Mouse (Mus musculus): ENCODE results near the gene Pmm1. TPM values are rescaled to one million over a fixed set of nuclear protein-coding genes. Genes with fewer than 3 reads are reported as not detected.
"Not testable (repeated sequence)": the region's sequence is repeated elsewhere in the genome, so short reads cannot be mapped to it uniquely, and the experiment has no call there.

Pmm1 gene
- total RNA-seq, 4 experiments from 2014 or later: 25.4 to 39.1 (median 28.2) TPM

GRCm38 (mm10) chr15:81928277-81928676, 32.5 kb downstream of the Pmm1 start:
- no peak for DNase-seq (ENCODE audit: low spot score)

- DNase-seq (ENCODE audit: low spot score): no peak
Observed at GRCm38 (mm10) chr15:81927741-81928140, 33.0 kb downstream of the Pmm1 start.

GRCm38 (mm10) chr15:81926446-81926822, 34.3 kb downstream of the Pmm1 start:
- DNase-seq (ENCODE audit: low spot score): no peak

DNA sequence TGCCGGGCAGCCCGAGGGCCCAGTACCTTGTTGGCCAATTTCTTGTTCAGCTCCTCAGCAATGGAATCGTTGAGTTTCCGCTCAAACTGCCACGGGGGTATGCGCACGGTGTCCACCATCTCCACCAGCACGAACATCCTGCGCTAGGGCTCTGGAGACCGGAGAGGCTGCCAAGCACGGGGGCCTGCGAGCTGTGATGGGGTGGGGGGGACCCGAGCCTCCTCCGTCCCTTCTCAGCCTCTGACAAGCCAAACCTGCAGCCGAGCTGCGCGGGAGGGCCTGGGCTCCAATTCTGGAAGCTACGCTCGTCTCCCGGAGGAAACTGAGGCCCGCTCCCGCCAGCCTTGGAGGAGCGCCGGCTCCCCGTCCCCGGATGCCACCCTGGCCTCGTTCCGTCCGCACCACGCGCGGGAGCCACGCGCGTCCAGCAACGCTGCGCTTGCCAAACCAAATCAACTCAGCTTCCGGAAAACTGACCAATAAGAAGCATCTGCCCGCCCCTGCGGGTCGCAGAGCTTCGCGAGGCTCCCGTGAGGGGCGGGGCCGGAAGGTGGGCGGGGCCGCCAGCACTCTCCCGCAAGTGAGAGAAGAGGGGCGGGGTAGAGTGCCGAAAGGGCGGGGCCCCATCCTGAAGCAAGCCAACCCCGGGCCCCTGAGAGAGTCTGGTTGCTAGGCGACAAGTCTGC, 34.8 kb downstream of the Pmm1 start, which contains the start of gene Polr3h:
Gene Polr3h, minus strand, starts transcription at position 481 of the 686 bp plus-strand sequence.
- peak; percentile 89 for DNase-seq (ENCODE audit: low spot score)

GRCm38 (mm10) chr15:81924933-81925332, 35.8 kb downstream of the Pmm1 start:
- no peak for DNase-seq (ENCODE audit: low spot score)

- no peak for DNase-seq (ENCODE audit: low spot score)
Observed at GRCm38 (mm10) chr15:81921255-81921654, 39.5 kb downstream of the Pmm1 start.

DNA sequence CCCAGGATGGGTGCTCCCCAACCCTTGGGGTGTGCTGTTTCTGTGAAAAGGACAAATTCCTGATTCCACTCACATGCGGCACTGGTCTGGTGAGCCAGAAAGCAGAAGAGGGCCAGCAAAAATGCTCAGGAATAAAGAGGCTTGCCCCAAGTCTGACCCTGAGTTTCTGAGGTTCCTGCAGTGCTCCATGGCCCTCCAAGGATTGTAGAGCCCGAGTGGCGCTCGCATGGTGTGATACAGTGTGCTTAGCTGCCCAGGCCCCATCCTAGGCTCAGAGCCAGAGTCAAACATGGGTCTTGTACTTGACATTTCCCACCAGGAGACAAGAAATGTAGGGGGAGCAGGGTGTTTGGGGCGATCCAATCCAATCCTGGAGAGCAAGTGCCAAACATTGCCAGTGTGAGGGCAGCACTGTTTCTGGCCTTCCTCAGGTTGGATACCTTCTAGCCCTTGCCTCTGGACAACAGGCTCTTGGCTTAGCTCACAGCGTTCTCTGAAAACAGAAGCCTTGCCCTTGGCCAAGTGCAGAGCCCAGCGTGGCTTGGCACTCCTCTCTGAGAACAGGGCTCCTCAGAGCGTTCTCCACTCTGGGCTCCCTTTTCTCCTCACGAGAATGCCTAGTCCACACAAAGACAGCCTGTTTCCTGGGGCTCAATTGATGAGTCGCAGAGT, 40.0 kb downstream of the Pmm1 start:
- no peak for DNase-seq (ENCODE audit: low spot score)

DNA sequence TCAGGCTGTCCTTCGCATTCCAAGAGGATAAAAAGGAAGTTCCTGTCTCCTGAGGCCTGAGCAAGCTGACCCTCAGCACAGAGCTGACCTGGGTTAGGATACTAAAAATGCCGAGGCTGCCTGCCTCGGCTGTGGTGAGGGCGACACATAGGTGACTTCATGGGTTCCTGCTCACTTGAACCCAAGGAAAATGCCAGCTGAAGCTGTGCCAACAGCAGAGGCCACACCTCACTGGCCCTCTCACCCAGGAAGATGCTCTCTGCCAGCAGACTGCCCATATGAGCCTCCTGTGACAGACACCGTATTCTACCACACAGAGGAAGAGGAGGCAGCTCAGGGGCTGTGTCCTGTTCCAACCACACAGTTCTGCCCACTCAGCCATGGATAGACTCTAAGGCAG, 41.7 kb downstream of the Pmm1 start:
- DNase-seq (ENCODE audit: low spot score): no peak

DNA sequence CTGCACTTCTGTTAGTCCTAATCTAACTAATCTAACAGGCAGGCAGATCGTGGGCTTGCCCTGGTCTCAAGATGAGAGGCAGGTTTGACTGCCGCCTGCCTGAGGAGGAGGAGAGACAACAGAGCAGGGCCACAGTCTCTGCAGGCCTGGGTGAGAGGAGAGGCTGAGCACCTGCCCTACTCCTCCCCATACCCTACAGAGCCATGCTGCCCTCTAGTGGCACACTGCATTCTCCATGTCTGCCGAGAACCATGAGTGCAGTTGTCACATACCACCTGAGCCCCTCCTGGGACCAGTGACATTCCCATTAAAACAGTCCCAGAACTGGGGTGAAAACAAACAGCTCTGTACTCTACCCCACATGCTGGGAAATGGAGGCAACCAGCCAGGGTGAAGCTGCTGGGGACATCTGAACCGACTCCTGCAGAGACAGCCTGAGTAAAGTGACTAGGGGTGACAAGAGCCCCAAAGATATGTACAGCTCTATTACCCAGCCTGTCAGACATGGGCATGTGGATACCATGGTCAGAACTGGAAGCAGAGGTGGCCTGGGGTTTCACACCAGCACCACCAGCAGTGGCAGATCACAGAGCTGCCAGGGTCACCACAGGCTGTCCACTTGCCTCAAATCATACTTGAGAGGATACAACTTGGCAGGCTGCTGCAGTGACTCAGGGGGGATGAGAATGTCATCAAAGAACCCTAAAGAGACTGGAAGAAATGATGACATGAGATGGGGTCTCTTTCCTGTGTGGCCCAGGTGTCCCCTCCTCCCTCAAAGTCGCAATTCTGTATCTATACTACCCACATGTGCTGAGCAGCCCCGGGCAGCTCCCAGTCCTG, 42.9 kb downstream of the Pmm1 start:
- DNase-seq (ENCODE audit: low spot score): peak; percentile 60

- no peak for DNase-seq (ENCODE audit: low spot score)
Observed at GRCm38 (mm10) chr15:81917201-81917600, 43.5 kb downstream of the Pmm1 start.

- DNase-seq (ENCODE audit: low spot score): no peak
Observed at GRCm38 (mm10) chr15:81915663-81916062, 45.1 kb downstream of the Pmm1 start.

DNA sequence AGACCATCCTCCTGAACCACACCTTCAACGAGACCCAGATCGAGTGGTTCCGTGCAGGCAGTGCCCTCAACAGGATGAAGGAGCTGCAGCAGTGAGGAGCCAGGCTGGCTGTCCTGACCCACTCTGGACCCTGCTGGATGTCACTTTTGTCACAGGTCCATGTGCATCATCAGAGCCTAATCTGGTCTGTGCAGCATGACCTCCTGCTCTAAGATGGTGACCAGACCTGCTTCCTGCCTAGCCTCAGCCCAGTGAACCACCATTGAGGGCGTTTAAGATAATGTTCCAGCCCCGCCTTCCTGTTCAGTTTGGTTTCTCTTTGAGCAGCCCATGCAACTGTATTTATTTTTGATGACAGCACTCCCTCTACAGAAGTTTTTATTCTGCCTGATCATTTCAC, 46.1 kb downstream of the Pmm1 start:
- DNase-seq (ENCODE audit: low spot score): no peak

- no peak for DNase-seq (ENCODE audit: low spot score)
Observed at GRCm38 (mm10) chr15:81912498-81912897, 48.2 kb downstream of the Pmm1 start.

- not testable (repeated sequence) for DNase-seq (ENCODE audit: low spot score)
Observed at GRCm38 (mm10) chr15:81908767-81909166, 52.0 kb downstream of the Pmm1 start.

DNA sequence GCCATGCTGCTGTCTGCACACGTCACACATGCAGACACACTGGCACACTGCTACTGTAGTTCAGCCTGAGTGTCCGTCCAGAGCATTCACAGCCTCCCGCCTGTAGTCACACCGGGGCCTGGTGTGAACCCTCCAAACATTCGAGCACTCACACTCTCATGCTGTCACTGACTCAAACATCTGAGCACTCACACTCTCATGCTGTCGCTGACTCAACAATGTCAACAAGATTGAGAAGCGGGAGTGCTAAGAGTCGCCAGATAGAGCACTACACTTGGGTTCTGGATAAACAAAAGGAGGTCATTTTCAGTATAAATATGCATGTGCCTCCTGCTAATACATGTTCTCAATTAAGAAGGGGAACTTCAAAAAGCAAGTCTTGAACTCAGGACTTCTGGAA, 52.8 kb downstream of the Pmm1 start:
- DNase-seq (ENCODE audit: low spot score): no peak

- peak; percentile 38 for DNase-seq (ENCODE audit: low spot score)
Observed at GRCm38 (mm10) chr15:81904939-81905338, 55.8 kb downstream of the Pmm1 start.

Other genes starting within 250 kb of the Pmm1 start
- gene Zc3h7b, start 215.9 kb downstream of the Pmm1 start, total RNA-seq (2022): 10 to 100 TPM; 61.4 to 72.3 (median 65.5) TPM
- gene Rangap1, start 215.4 kb downstream of the Pmm1 start, total RNA-seq (2022): 10 to 100 TPM; 25.4 to 28.6 (median 27.1) TPM
- 100 to 1,000 TPM; 125 to 157 (median 155) TPM for gene Tef, start 158.5 kb downstream of the Pmm1 start, total RNA-seq (2022)
- 100 to 1,000 TPM in 1 of 4 experiments, 10 to 100 TPM in 3; 50.6 to 129 (median 74.7) TPM for gene Tob2, start 102.1 kb downstream of the Pmm1 start, total RNA-seq (2022)
- 10 to 100 TPM; 31.9 to 39.3 (median 33.9) TPM for gene Phf5a, start 89.0 kb downstream of the Pmm1 start, total RNA-seq (2022)
- 1,000 to 10,000 TPM; 2,119 to 2,448 (median 2,260) TPM for gene Aco2, start 88.6 kb downstream of the Pmm1 start, total RNA-seq (2022)
- 10 to 100 TPM in 1 of 4 experiments, 1 to 10 TPM in 3; 7.6 to 10.3 (median 9.6) TPM for gene Polr3h, start 34.7 kb downstream of the Pmm1 start, total RNA-seq (2022)
- 100 to 1,000 TPM in 1 of 4 experiments, 10 to 100 TPM in 3; 64.7 to 103 (median 72.9) TPM for gene Csdc2, start 24.2 kb downstream of the Pmm1 start, total RNA-seq (2022)
- not detected for gene 1700029P11Rik, start 19.6 kb upstream of the Pmm1 start, total RNA-seq (2022)
- gene Xrcc6, start 26.9 kb upstream of the Pmm1 start, total RNA-seq (2022): 10 to 100 TPM; 20.9 to 28.1 (median 26.8) TPM
- gene Desi1, start 72.9 kb upstream of the Pmm1 start, total RNA-seq (2022): 10 to 100 TPM; 19.5 to 33.9 (median 28.2) TPM
- 10 to 100 TPM; 43.0 to 55.5 (median 51.3) TPM for gene Snu13, start 86.7 kb upstream of the Pmm1 start, total RNA-seq (2022)
- not detected for gene 4930407I10Rik, start 98.2 kb upstream of the Pmm1 start, total RNA-seq (2022)
- not detected for gene Mei1, start 109.1 kb upstream of the Pmm1 start, total RNA-seq (2022)
- gene Ccdc134, start 167.0 kb upstream of the Pmm1 start, total RNA-seq (2022): 1 to 10 TPM; 3.5 to 4.5 (median 4.2) TPM
- 10 to 100 TPM; 20.0 to 25.1 (median 21.6) TPM for gene Srebf2, start 186.3 kb upstream of the Pmm1 start, total RNA-seq (2022)